In the genomic region with DNA sequence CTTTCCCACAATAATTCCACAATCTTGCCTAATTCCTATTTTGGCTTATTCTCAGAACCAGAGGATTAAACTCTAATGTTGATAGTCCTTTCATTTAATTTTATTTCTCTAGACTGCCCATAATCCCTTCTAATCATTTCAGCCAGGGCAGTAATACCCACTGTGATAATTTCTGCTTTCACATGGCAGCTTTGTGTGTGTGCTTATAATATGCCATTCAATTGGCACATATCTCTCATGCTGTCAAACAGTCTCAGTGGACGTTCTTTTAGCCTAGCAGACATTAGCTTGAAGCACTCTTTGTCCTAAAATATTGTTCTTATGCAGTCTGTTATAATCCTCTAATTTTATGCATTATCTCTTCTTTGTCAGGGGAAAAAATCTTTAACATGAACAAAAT, we compare ENCODE assay signal across 28 mouse cellular contexts.
DNase-seq lines count a peak whose midpoint lies in the region; ATAC-seq and TF ChIP-seq lines count a peak whose summit lies in the region.
"Had no signal": no experiment of that assay in that cellular context is flagged by ENCODE, and none has a peak within 500 bp of the region (broad histone marks: within the 10 kb centered on the region; RNA-seq: fewer than 3 reads in every experiment).

No protein-coding gene starts in this region.

- H3K36me3 ChIP-seq in hindbrain, postnatal 0 days (ENCODE audit: insufficient read depth, low read length), result no peaks in the 10 kb centered on the region
- H3K36me3 ChIP-seq in hindbrain, embryonic 11.5 days (ENCODE audit: control insufficient read depth, insufficient read depth, low read length), result no peaks in the 10 kb centered on the region
- H3K36me3 ChIP-seq in midbrain, embryonic 16.5 days (ENCODE audit: control insufficient read depth, insufficient read depth, low read length), result no peaks in the 10 kb centered on the region
- H3K36me3 ChIP-seq: embryonic facial prominence, embryonic 10.5 days; embryonic facial prominence, embryonic 13.5 days; forebrain, embryonic 15.5 days; heart, embryonic 10.5 days; heart, embryonic 13.5 days; hindbrain, embryonic 12.5 days; hindbrain, embryonic 15.5 days had no signal

- H3K4me1 ChIP-seq in hindbrain, postnatal 0 days (ENCODE audit: insufficient read depth, low read length), result no peaks in the 10 kb centered on the region
- no peaks in the 10 kb centered on the region for H3K4me1 ChIP-seq in hindbrain, embryonic 11.5 days (replicated peaks; ENCODE audit: control insufficient read depth, insufficient read depth, low read length)
- H3K4me1 ChIP-seq in midbrain, embryonic 16.5 days (ENCODE audit: control insufficient read depth, insufficient read depth, low read length), result no peaks in the 10 kb centered on the region
- H3K4me1 ChIP-seq: embryonic facial prominence, embryonic 10.5 days; embryonic facial prominence, embryonic 13.5 days; forebrain, embryonic 15.5 days; heart, embryonic 10.5 days; heart, embryonic 13.5 days; hindbrain, embryonic 12.5 days; hindbrain, embryonic 15.5 days had no signal

- ATAC-seq in hindbrain, postnatal 0 days, result no peak
- ATAC-seq in hindbrain, embryonic 11.5 days (ENCODE audit: low FRiP score), result no peak
- peak; percentile 82; the same call in 1 of the 2 replicates for ATAC-seq in midbrain, embryonic 16.5 days
- no peak for ATAC-seq in megakaryocyte progenitor cell, adult 5-6 weeks (replicated peaks; ENCODE audit: poor library complexity)
- ATAC-seq: CD4-positive, CD25-positive, alpha-beta regulatory T cell, adult 4 months; forebrain, embryonic 15.5 days had no signal

- no peaks in the 10 kb centered on the region for H3K27me3 ChIP-seq in hindbrain, postnatal 0 days (ENCODE audit: insufficient read depth, low read length)
- H3K27me3 ChIP-seq in hindbrain, embryonic 11.5 days (ENCODE audit: control insufficient read depth, insufficient read depth, low read length), result no peaks in the 10 kb centered on the region
- no peaks in the 10 kb centered on the region for H3K27me3 ChIP-seq in midbrain, embryonic 16.5 days (ENCODE audit: control insufficient read depth, insufficient read depth, low read depth, low read length)
- H3K27me3 ChIP-seq: embryonic facial prominence, embryonic 13.5 days; forebrain, embryonic 15.5 days; heart, embryonic 13.5 days; hindbrain, embryonic 12.5 days; hindbrain, embryonic 15.5 days had no signal

- no peak overlapping the region for H3K27ac ChIP-seq in hindbrain, postnatal 0 days
- H3K27ac ChIP-seq in hindbrain, embryonic 11.5 days (ENCODE audit: low read depth, low read length), result no peak overlapping the region
- H3K27ac ChIP-seq in midbrain, embryonic 16.5 days (ENCODE audit: low read length), result no peak overlapping the region
- H3K27ac ChIP-seq: embryonic facial prominence, embryonic 10.5 days; embryonic facial prominence, embryonic 13.5 days; forebrain, embryonic 15.5 days; heart, adult 2 months; heart, embryonic 10.5 days; heart, embryonic 13.5 days; hindbrain, embryonic 12.5 days; hindbrain, embryonic 15.5 days had no signal

- no peak overlapping the region for H3K4me2 ChIP-seq in hindbrain, postnatal 0 days (ENCODE audit: low read depth, low read length)
- no peak overlapping the region for H3K4me2 ChIP-seq in hindbrain, embryonic 11.5 days (replicated peaks; ENCODE audit: low read depth, low read length)
- no peak overlapping the region for H3K4me2 ChIP-seq in midbrain, embryonic 16.5 days (ENCODE audit: low read length)
- H3K4me2 ChIP-seq: embryonic facial prominence, embryonic 13.5 days; forebrain, embryonic 15.5 days; heart, embryonic 13.5 days; hindbrain, embryonic 12.5 days; hindbrain, embryonic 15.5 days had no signal

- H3K4me3 ChIP-seq in hindbrain, postnatal 0 days (ENCODE audit: low read length), result no peak overlapping the region
- no peak overlapping the region for H3K4me3 ChIP-seq in hindbrain, embryonic 11.5 days (ENCODE audit: low read depth, low read length)
- no peak overlapping the region for H3K4me3 ChIP-seq in midbrain, embryonic 16.5 days (ENCODE audit: low read depth, low read length)
- H3K4me3 ChIP-seq: embryonic facial prominence, embryonic 10.5 days; embryonic facial prominence, embryonic 13.5 days; erythroblast, embryonic 14.5 days; forebrain, embryonic 15.5 days; heart, adult 2 months; heart, embryonic 10.5 days; heart, embryonic 13.5 days; hindbrain, embryonic 12.5 days; hindbrain, embryonic 15.5 days had no signal

- no peak overlapping the region for H3K9ac ChIP-seq in hindbrain, postnatal 0 days (replicated peaks; ENCODE audit: low read length)
- no peak overlapping the region for H3K9ac ChIP-seq in hindbrain, embryonic 11.5 days (ENCODE audit: low read depth, low read length)
- H3K9ac ChIP-seq in midbrain, embryonic 16.5 days (ENCODE audit: low read depth, low read length), result no peak overlapping the region
- H3K9ac ChIP-seq: embryonic facial prominence, embryonic 13.5 days; forebrain, embryonic 15.5 days; heart, embryonic 13.5 days; hindbrain, embryonic 12.5 days; hindbrain, embryonic 15.5 days had no signal

- no peaks in the 10 kb centered on the region for H3K9me3 ChIP-seq in hindbrain, postnatal 0 days (ENCODE audit: low read length)
- H3K9me3 ChIP-seq in hindbrain, embryonic 11.5 days (ENCODE audit: control insufficient read depth, low read length), result no peaks in the 10 kb centered on the region
- no peaks in the 10 kb centered on the region for H3K9me3 ChIP-seq in midbrain, embryonic 16.5 days (replicated peaks; ENCODE audit: control insufficient read depth, low read length, poor library complexity, severe bottlenecking)
- H3K9me3 ChIP-seq: embryonic facial prominence, embryonic 10.5 days; embryonic facial prominence, embryonic 13.5 days; forebrain, embryonic 15.5 days; heart, embryonic 10.5 days; heart, embryonic 13.5 days; hindbrain, embryonic 12.5 days; hindbrain, embryonic 15.5 days had no signal

- peak; percentile 5 for DNase-seq in hindbrain, postnatal 0 days (ENCODE audit: low spot score)
- no peak for DNase-seq in hindbrain, embryonic 11.5 days (ENCODE audit: low spot score)
- peak; percentile 11 for DNase-seq in retina, postnatal 1 day
- DNase-seq in retina, embryonic 14.5 days (ENCODE audit: low spot score), result no peak
- no peak for DNase-seq in kidney, adult 11 months
- DNase-seq: adrenal gland, adult 2 months; adrenal gland, postnatal 14 days; cerebellum, adult 11-12 months; cerebellum, adult 8-10 months; cerebellum, postnatal 10 days; cerebellum, postnatal 36 days; embryo, embryonic 11 days; gastrocnemius, postnatal 10 days; gastrocnemius, postnatal 36 days; heart, adult 2 months; heart, postnatal 14 days; heart, postnatal 4 days had no signal

- TF ChIP-seq CTCF in hindbrain, postnatal 0 days (IDR thresholded peaks at IDR 0.05; ENCODE audit: low read depth), result no peak

- WGBS in hindbrain, postnatal 0 days, result 18% methylated on average over 1 of the region's 1 CpGs
- 55% methylated on average over 1 of the region's 1 CpGs for WGBS in hindbrain, embryonic 11.5 days
- WGBS in midbrain, embryonic 16.5 days, result 11% methylated on average over 1 of the region's 1 CpGs

Comparison
In these comparisons a context has a peak if more than half of its experiments do, and no peak if none do; other contexts are left out.
1. DNase-seq: peak in hindbrain, postnatal 0 days (single experiment) and retina, postnatal 1 day (single experiment); none in hindbrain, embryonic 11.5 days (single experiment), retina, embryonic 14.5 days (single experiment) and kidney, adult 11 months (single experiment).